Mouse (Mus musculus) cortical plate, adult 2 months (tissue): ENCODE data around the gene 4933430I17Rik.

Experiments used
- CTCF ChIP-seq: fragments of 200-500 bp; IDR thresholded peaks from 2 replicates; pipeline ENCODE4 v1.5.1; 2011; ENCODE audit warnings: mild to moderate bottlenecking, control low read depth, low read length; ENCODE audit not compliant: insufficient read depth; ENCODE audit errors: extremely low read depth
- POLR2A ChIP-seq: fragments of 200-500 bp; IDR thresholded peaks from 2 replicates; pipeline ENCODE4 v1.6.1; 2011; ENCODE audit warnings: mild to moderate bottlenecking, low read length, control low read depth; ENCODE audit not compliant: insufficient read depth; ENCODE audit errors: extremely low read depth

- TF ChIP-seq POLR2A (no peak), CTCF (no peak)
These were observed 8.6 kb upstream of the 4933430I17Rik start for GRCm38 (mm10) chr4:62516579-62516978.
